Mouse (Mus musculus): Measurements from ENCODE around the gene Fam83f.

DNA sequence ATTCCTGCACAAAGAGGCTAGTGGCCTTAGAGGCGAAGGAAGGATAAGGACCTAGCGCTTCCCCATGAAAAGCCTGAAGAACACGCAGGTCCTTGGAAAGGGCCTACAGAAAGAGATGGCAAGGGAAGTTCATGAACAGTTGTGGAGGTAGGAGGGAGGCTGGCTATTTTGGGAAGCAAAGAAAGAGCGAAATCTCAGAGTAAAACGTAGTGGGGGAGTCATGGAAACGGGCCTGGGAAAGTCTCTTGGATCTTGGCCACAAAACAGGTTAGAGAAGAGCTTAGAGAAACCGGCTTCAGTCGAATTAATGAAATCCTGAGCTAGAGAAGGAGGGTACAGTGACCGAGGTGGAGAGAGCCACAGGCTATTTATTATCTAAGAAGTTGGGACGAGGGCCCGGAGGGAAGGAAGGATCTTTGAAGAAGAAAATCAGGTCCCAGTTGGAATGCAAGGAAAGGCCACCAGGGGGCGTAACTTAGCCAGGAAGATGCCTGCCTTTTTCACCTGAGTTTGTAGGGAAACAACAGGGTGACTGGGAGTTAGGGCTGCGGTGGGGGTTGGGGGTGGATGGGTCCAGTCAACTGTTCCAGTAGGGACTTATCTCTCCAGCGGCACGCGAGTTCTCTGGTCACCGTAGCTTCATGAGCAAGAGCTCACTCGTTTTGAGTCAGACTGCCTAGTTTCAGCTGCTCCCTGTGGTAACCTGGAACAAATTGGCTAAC is 34.3 kb downstream of the Fam83f start:
- TF ChIP-seq EP300 (IDR thresholded peaks at IDR 0.05; ENCODE audit: low read depth) (no peak), CTCF (IDR thresholded peaks at IDR 0.05; ENCODE audit: low read depth) (peak; percentile 96)
